Mouse (Mus musculus): ENCODE measurements around the gene Rnf19b. TPM values are rescaled to one million over a fixed set of nuclear protein-coding genes. Genes with fewer than 3 reads are reported as not detected.

Rnf19b gene
- total RNA-seq, 1 experiment, result 66.7 TPM

DNA sequence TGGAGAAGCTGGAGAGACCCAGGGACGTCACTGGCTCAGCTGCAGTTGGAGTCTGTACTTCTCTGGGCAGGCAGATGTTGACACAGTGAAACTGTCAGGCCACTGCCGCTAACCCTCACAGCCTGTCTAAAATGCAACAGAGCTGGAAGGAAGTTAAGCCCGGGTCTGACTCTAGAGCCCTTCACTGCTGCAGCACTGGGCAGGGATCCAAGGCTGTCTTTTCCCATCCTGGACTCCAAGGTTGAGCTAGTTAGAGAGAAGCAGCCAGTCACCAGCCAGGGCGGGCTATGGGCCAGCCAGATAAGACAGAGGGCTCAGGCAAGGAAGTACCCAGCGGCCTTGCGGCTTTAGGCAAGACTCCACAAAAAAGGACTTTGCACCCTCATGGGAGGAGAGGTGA lies 33.3 kb upstream of the Rnf19b start:
- in situ Hi-C loops (cut with MboI; ENCODE audit: low sequenced_read_pairs in 2 of 2, unreplicated experiment in 2 of 2), result no loop called here
- H3K4me3 ChIP-seq (ENCODE audit: insufficient read depth in 1 of 2, low read depth in 1 of 2, low read length in 2 of 2, poor library complexity in 1 of 2, severe bottlenecking in 1 of 2), result no peak overlapping the region
- no peak for DNase-seq (ENCODE audit: low read depth, low spot score)
- H3K9me3 ChIP-seq (ENCODE audit: control insufficient read depth, insufficient read depth, low read depth, low read length), result no peaks in the 10 kb centered on the region
- no peak overlapping the region for H3K9ac ChIP-seq (ENCODE audit: insufficient read depth, low read depth, low read length, poor library complexity, severe bottlenecking)
- no peaks in the 10 kb centered on the region for H3K4me1 ChIP-seq (ENCODE audit: control insufficient read depth in 2 of 2, insufficient read depth in 2 of 2, low read length in 2 of 2, poor library complexity in 1 of 2)
- no peaks in the 10 kb centered on the region for H3K36me3 ChIP-seq (ENCODE audit: control insufficient read depth, insufficient read depth, low read length, poor library complexity, severe bottlenecking)
- H3K27ac ChIP-seq (ENCODE audit: insufficient read depth, low read depth, low read length, poor library complexity, severe bottlenecking), result no peak overlapping the region
- TF ChIP-seq ZNF384 (IDR thresholded peaks at IDR 0.05; ENCODE audit: low read depth, low read length) (no peak), HCFC1 (IDR thresholded peaks at IDR 0.05; ENCODE audit: borderline replicate concordance, insufficient read depth, low read length) (no peak), CHD2 (IDR thresholded peaks at IDR 0.05; ENCODE audit: low read depth, low read length) (no peak), ZC3H11A (IDR thresholded peaks at IDR 0.05; ENCODE audit: borderline replicate concordance, low read depth, low read length) (no peak), MAFK (IDR thresholded peaks at IDR 0.05; ENCODE audit: insufficient read depth, low read depth, low read length) (no peak)

DNA sequence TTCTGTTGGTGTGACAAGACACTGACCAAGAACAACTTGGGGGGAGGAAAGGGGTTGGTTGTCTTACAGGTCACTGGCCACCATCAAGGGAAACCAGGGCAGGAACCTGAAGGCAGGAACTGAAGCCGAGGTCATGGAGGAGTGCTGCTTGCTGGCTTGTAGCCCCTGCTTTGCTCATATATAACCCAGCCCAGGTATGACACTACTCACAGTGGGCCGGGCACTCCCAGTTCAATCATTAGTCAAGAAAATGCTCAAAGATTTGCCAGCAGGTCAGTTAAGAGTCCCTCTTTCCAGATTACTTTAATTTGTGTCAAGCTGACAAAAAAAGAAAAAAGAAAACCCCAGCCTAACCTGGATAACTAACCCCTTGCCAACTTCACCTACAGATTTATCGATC lies 32.4 kb upstream of the Rnf19b start:
- no peak overlapping the region for H3K4me3 ChIP-seq (ENCODE audit: insufficient read depth in 1 of 2, low read depth in 1 of 2, low read length in 2 of 2, poor library complexity in 1 of 2, severe bottlenecking in 1 of 2)
- no peak overlapping the region for H3K27ac ChIP-seq (ENCODE audit: insufficient read depth, low read depth, low read length, poor library complexity, severe bottlenecking)
- H3K4me1 ChIP-seq (ENCODE audit: control insufficient read depth in 2 of 2, insufficient read depth in 2 of 2, low read length in 2 of 2, poor library complexity in 1 of 2), result no peaks in the 10 kb centered on the region
- no peak for DNase-seq (ENCODE audit: low read depth, low spot score)
- no peak overlapping the region for H3K9ac ChIP-seq (ENCODE audit: insufficient read depth, low read depth, low read length, poor library complexity, severe bottlenecking)
- no peaks in the 10 kb centered on the region for H3K36me3 ChIP-seq (ENCODE audit: control insufficient read depth, insufficient read depth, low read length, poor library complexity, severe bottlenecking)
- no peak for TF ChIP-seq ZNF384 (IDR thresholded peaks at IDR 0.05; ENCODE audit: low read depth, low read length)
- TF ChIP-seq MAFK (IDR thresholded peaks at IDR 0.05; ENCODE audit: insufficient read depth, low read depth, low read length), result no peak
- no peak for TF ChIP-seq ZC3H11A (IDR thresholded peaks at IDR 0.05; ENCODE audit: borderline replicate concordance, low read depth, low read length)
- TF ChIP-seq CHD2 (IDR thresholded peaks at IDR 0.05; ENCODE audit: low read depth, low read length), result no peak
- H3K9me3 ChIP-seq (ENCODE audit: control insufficient read depth, insufficient read depth, low read depth, low read length), result no peaks in the 10 kb centered on the region
- in situ Hi-C loops (cut with MboI; ENCODE audit: low sequenced_read_pairs in 2 of 2, unreplicated experiment in 2 of 2), result no loop called here

DNA sequence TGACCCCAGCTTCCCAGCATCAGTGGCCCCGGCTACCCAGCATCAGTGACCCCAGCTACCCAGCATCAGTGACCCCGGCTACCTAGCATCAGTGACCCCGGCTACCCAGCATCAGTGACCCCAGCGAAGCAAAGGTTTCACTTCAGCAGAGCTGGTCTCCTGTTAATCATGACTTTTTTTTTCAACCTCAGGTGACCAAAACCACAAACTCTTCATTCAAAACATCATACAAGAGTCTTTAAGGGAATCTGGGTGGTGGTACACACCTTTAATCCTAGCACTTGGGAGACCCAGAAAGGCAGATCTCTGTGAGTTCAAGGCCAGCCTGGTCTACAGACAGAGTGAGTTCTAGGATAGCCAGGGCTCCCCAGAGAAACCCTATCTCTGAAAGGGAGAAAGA lies 27.3 kb upstream of the Rnf19b start:
- in situ Hi-C loops (cut with MboI; ENCODE audit: low sequenced_read_pairs in 2 of 2, unreplicated experiment in 2 of 2), result no loop called here
- no peaks in the 10 kb centered on the region for H3K36me3 ChIP-seq (ENCODE audit: control insufficient read depth, insufficient read depth, low read length, poor library complexity, severe bottlenecking)

DNA sequence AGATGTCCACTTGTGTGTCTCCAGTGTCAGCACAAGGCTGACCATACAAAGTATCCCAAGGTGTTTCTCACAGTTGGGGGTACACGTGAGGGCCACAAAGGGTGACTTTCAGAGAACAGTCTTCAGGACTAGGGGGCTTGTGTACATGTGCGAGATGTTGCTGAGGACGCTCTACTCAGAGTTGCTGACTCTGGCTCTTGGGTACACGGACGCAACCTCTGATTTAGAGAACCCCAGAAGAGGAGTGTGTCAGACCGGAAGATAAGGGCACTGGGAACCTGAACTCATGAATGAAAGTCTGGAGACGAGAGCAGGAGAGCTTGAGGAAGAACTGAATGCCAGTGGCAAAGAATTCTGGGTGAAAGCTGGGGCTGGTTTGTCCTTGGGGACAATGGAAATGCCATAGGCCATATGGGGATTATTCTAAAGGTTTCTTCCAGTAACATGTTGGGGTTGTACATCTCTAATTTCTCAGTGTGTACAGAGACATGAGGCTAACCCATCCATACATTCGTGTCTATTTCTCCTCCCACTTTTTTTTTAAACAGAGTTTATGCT lies 26.6 kb upstream of the Rnf19b start:
- DNase-seq (ENCODE audit: low read depth, low spot score), result no peak
- Histone ChIP-seq H3K9me3 (ENCODE audit: control insufficient read depth, insufficient read depth, low read depth, low read length) (no peaks in the 10 kb centered on the region), H3K4me3 (ENCODE audit: insufficient read depth in 1 of 2, low read depth in 1 of 2, low read length in 2 of 2, poor library complexity in 1 of 2, severe bottlenecking in 1 of 2) (no peak overlapping the region), H3K4me1 (ENCODE audit: control insufficient read depth in 2 of 2, insufficient read depth in 2 of 2, low read length in 2 of 2, poor library complexity in 1 of 2) (peaks cover 9 to 25% of the 10 kb centered on the region in 2 experiments; a peak in 3 of 4 replicates), H3K9ac (ENCODE audit: insufficient read depth, low read depth, low read length, poor library complexity, severe bottlenecking) (no peak overlapping the region), H3K27ac (ENCODE audit: insufficient read depth, low read depth, low read length, poor library complexity, severe bottlenecking) (no peak overlapping the region), H3K36me3 (ENCODE audit: control insufficient read depth, insufficient read depth, low read length, poor library complexity, severe bottlenecking) (no peaks in the 10 kb centered on the region)
- TF ChIP-seq CHD2 (IDR thresholded peaks at IDR 0.05; ENCODE audit: low read depth, low read length), result no peak
- TF ChIP-seq ZC3H11A (IDR thresholded peaks at IDR 0.05; ENCODE audit: borderline replicate concordance, low read depth, low read length), result no peak
- no peak for TF ChIP-seq HCFC1 (IDR thresholded peaks at IDR 0.05; ENCODE audit: borderline replicate concordance, insufficient read depth, low read length)
- no peak for TF ChIP-seq MAFK (IDR thresholded peaks at IDR 0.05; ENCODE audit: insufficient read depth, low read depth, low read length)
- TF ChIP-seq ZNF384 (IDR thresholded peaks at IDR 0.05; ENCODE audit: low read depth, low read length), result no peak
- in situ Hi-C loops (cut with MboI; ENCODE audit: low sequenced_read_pairs in 2 of 2, unreplicated experiment in 2 of 2), result no loop called here

More for the DNA sequence above, 27.3 kb upstream of the Rnf19b start:
- Histone ChIP-seq H3K9me3 (ENCODE audit: control insufficient read depth, insufficient read depth, low read depth, low read length) (no peaks in the 10 kb centered on the region), H3K4me1 (ENCODE audit: control insufficient read depth in 2 of 2, insufficient read depth in 2 of 2, low read length in 2 of 2, poor library complexity in 1 of 2) (peaks cover 8 to 20% of the 10 kb centered on the region in 2 experiments; a peak in 3 of 4 replicates), H3K4me3 (ENCODE audit: insufficient read depth in 1 of 2, low read depth in 1 of 2, low read length in 2 of 2, poor library complexity in 1 of 2, severe bottlenecking in 1 of 2) (no peak overlapping the region), H3K9ac (ENCODE audit: insufficient read depth, low read depth, low read length, poor library complexity, severe bottlenecking) (no peak overlapping the region), H3K27ac (ENCODE audit: insufficient read depth, low read depth, low read length, poor library complexity, severe bottlenecking) (no peak overlapping the region)
- TF ChIP-seq ZC3H11A (IDR thresholded peaks at IDR 0.05; ENCODE audit: borderline replicate concordance, low read depth, low read length) (no peak), HCFC1 (IDR thresholded peaks at IDR 0.05; ENCODE audit: borderline replicate concordance, insufficient read depth, low read length) (no peak), CHD2 (IDR thresholded peaks at IDR 0.05; ENCODE audit: low read depth, low read length) (no peak), MAFK (IDR thresholded peaks at IDR 0.05; ENCODE audit: insufficient read depth, low read depth, low read length) (no peak), ZNF384 (IDR thresholded peaks at IDR 0.05; ENCODE audit: low read depth, low read length) (no peak)
- DNase-seq (ENCODE audit: low read depth, low spot score), result no peak

All from ES-E14 (cell line).